Mouse (Mus musculus) neural tube, embryonic 14.5 days (tissue): ENCODE results near the gene Cdyl. TPM values are rescaled to one million over a fixed set of nuclear protein-coding genes. Genes with fewer than 3 reads are reported as not detected.

Source experiments
- ATAC-seq: fragments of 200-750 bp; cut with Nextera tagmentation; 2 replicates; pipeline ENCODE4 v1.8.0; 2017; ENCODE audit warnings: low read depth, mild to moderate bottlenecking, moderate TSS enrichment, moderate library complexity
- H3K27ac ChIP-seq: fragments of 300-500 bp; sonication (generic); 2 replicates; pipeline ENCODE4 v1.5.1; 2014; ENCODE audit warnings: low read depth, mild to moderate bottlenecking, control low read depth, low read length, moderate library complexity, mixed read lengths
- H3K27me3 ChIP-seq: fragments of 300-500 bp; sonication (generic); 2 replicates; pipeline ENCODE4 v1.6.1; 2014; ENCODE audit warnings: low read length; ENCODE audit not compliant: control insufficient read depth, insufficient read depth
- H3K36me3 ChIP-seq: fragments of 300-500 bp; sonication (generic); 2 replicates; pipeline ENCODE4 v1.6.1; 2014; ENCODE audit warnings: low read length, mixed read lengths; ENCODE audit not compliant: control insufficient read depth, insufficient read depth
- H3K4me1 ChIP-seq: fragments of 300-500 bp; sonication (generic); 2 replicates; pipeline ENCODE4 v1.6.1; 2014; ENCODE audit warnings: low read length; ENCODE audit not compliant: control insufficient read depth, insufficient read depth
- H3K4me2 ChIP-seq: fragments of 300-500 bp; sonication (generic); 2 replicates; pipeline ENCODE4 v1.6.1; 2014; ENCODE audit warnings: mild to moderate bottlenecking, low read depth, low read length, control low read depth
- H3K4me3 ChIP-seq: fragments of 300-500 bp; sonication (generic); 2 replicates; pipeline ENCODE4 v1.5.1; 2014; ENCODE audit warnings: low read depth, low read length, control low read depth, mixed read lengths
- H3K9ac ChIP-seq: fragments of 300-500 bp; sonication (generic); replicated peaks from 2 replicates; pipeline ENCODE4 v1.6.1; 2014; ENCODE audit warnings: low read depth, mild to moderate bottlenecking, control low read depth, low read length, mixed read lengths
- H3K9me3 ChIP-seq: fragments of 300-500 bp; sonication (generic); 2 replicates; pipeline ENCODE4 v1.6.1; 2016; ENCODE audit warnings: low read length; ENCODE audit not compliant: control insufficient read depth
- WGBS: fragments of 180-500 bp; shearing (Covaris S2); extraction: QIAGEN DNeasy Blood & Tissue Kit; methylation state at CpG from one replicate; pipeline ENCODE4 v1.1.7; 2014; 5-methylcytosine and 5-hydroxymethylcytosine counted together
- polyA plus RNA-seq: library from polyadenylated mRNA; unstranded; fragments of >200 nt; fragmentation: Nextera tagmentation; extraction: Ambion mirVana; gene quantifications from 2 replicates; pipeline ENCODE4 v1.2.1, GENCODE M21; 2014

Gene Cdyl
- polyA plus RNA-seq, 1 experiment from 2014 or later: 5.7 TPM

- no peaks in the 10 kb centered on the region for H3K9me3 ChIP-seq
- no peak overlapping the region for H3K9ac ChIP-seq
Measured at GRCm38 (mm10) chr13:35764559-35764958, 104.9 kb downstream of the Cdyl start.

GRCm38 (mm10) chr13:35765817-35766216 lies 106.2 kb downstream of the Cdyl start:
- no peak for ATAC-seq
- Histone ChIP-seq H3K9ac (no peak overlapping the region), H3K4me1 (no peaks in the 10 kb centered on the region), H3K9me3 (no peaks in the 10 kb centered on the region), H3K4me3 (no peak overlapping the region), H3K36me3 (no peaks in the 10 kb centered on the region), H3K27ac (no peak overlapping the region), H3K4me2 (no peak overlapping the region), H3K27me3 (no peaks in the 10 kb centered on the region)
- WGBS: 52% methylated on average over 2 of the region's 2 CpGs

More at GRCm38 (mm10) chr13:35764559-35764958, 104.9 kb downstream of the Cdyl start:
- no peaks in the 10 kb centered on the region for H3K4me1 ChIP-seq
- WGBS: 69% methylated on average over 3 of the region's 3 CpGs
- H3K4me3 ChIP-seq: no peak overlapping the region
- no peak for ATAC-seq
- no peaks in the 10 kb centered on the region for H3K36me3 ChIP-seq
- no peak overlapping the region for H3K4me2 ChIP-seq
- H3K27me3 ChIP-seq: no peaks in the 10 kb centered on the region
- H3K27ac ChIP-seq: no peak overlapping the region

- Histone ChIP-seq H3K9me3 (no peaks in the 10 kb centered on the region), H3K4me2 (no peak overlapping the region), H3K9ac (no peak overlapping the region), H3K27me3 (no peaks in the 10 kb centered on the region), H3K36me3 (no peaks in the 10 kb centered on the region), H3K27ac (no peak overlapping the region), H3K4me3 (no peak overlapping the region), H3K4me1 (no peaks in the 10 kb centered on the region)
- 57% methylated on average over 2 of the region's 2 CpGs for WGBS
- ATAC-seq: no peak
Measured at GRCm38 (mm10) chr13:35769673-35770072, 110.0 kb downstream of the Cdyl start.

- no peak overlapping the region for H3K4me3 ChIP-seq
- no peak overlapping the region for H3K9ac ChIP-seq
- no peak overlapping the region for H3K27ac ChIP-seq
- H3K4me1 ChIP-seq: no peaks in the 10 kb centered on the region
- no peak for ATAC-seq
- H3K9me3 ChIP-seq: no peaks in the 10 kb centered on the region
- H3K36me3 ChIP-seq: no peaks in the 10 kb centered on the region
- no peak overlapping the region for H3K4me2 ChIP-seq
- no peaks in the 10 kb centered on the region for H3K27me3 ChIP-seq
- WGBS: 92% methylated on average over 9 of the region's 9 CpGs
Measured at GRCm38 (mm10) chr13:35770421-35770820, 110.8 kb downstream of the Cdyl start.

GRCm38 (mm10) chr13:35771968-35772382 lies 112.3 kb downstream of the Cdyl start:
- H3K27ac ChIP-seq: no peak overlapping the region
- no peaks in the 10 kb centered on the region for H3K9me3 ChIP-seq
- no peak overlapping the region for H3K4me2 ChIP-seq
- H3K27me3 ChIP-seq: no peaks in the 10 kb centered on the region
- H3K4me1 ChIP-seq: no peaks in the 10 kb centered on the region
- H3K36me3 ChIP-seq: no peaks in the 10 kb centered on the region
- H3K9ac ChIP-seq: no peak overlapping the region
- peak; percentile 28; the same call in 1 of the 2 replicates for ATAC-seq
- no peak overlapping the region for H3K4me3 ChIP-seq
- 63% methylated on average over 9 of the region's 9 CpGs for WGBS

GRCm38 (mm10) chr13:35773763-35774162 lies 114.1 kb downstream of the Cdyl start:
- 41% methylated on average over 7 of the region's 7 CpGs for WGBS
- Histone ChIP-seq H3K27me3 (no peaks in the 10 kb centered on the region), H3K27ac (no peak overlapping the region), H3K36me3 (no peaks in the 10 kb centered on the region), H3K9me3 (no peaks in the 10 kb centered on the region), H3K4me1 (no peaks in the 10 kb centered on the region), H3K4me3 (no peak overlapping the region), H3K4me2 (no peak overlapping the region), H3K9ac (no peak overlapping the region)
- no peak for ATAC-seq

GRCm38 (mm10) chr13:35776123-35776522 lies 116.5 kb downstream of the Cdyl start:
- H3K9me3 ChIP-seq: no peaks in the 10 kb centered on the region
- H3K4me1 ChIP-seq: no peaks in the 10 kb centered on the region
- no peaks in the 10 kb centered on the region for H3K36me3 ChIP-seq
- no peak overlapping the region for H3K4me2 ChIP-seq
- H3K4me3 ChIP-seq: no peak overlapping the region
- 94% methylated on average over 7 of the region's 7 CpGs for WGBS
- H3K27me3 ChIP-seq: no peaks in the 10 kb centered on the region
- H3K27ac ChIP-seq: no peak overlapping the region
- H3K9ac ChIP-seq: no peak overlapping the region
- ATAC-seq: no peak

GRCm38 (mm10) chr13:35780714-35781113 lies 121.1 kb downstream of the Cdyl start:
- WGBS: 76% methylated on average over 3 of the region's 3 CpGs

GRCm38 (mm10) chr13:35781755-35782154 lies 122.1 kb downstream of the Cdyl start:
- no peaks in the 10 kb centered on the region for H3K27me3 ChIP-seq
- H3K9me3 ChIP-seq: no peaks in the 10 kb centered on the region
- no peak overlapping the region for H3K4me2 ChIP-seq
- ATAC-seq: no peak
- 87% methylated on average over 3 of the region's 3 CpGs for WGBS
- no peak overlapping the region for H3K27ac ChIP-seq
- no peaks in the 10 kb centered on the region for H3K36me3 ChIP-seq
- no peak overlapping the region for H3K4me3 ChIP-seq
- no peak overlapping the region for H3K9ac ChIP-seq
- H3K4me1 ChIP-seq: no peaks in the 10 kb centered on the region

More at GRCm38 (mm10) chr13:35780714-35781113, 121.1 kb downstream of the Cdyl start:
- H3K4me3 ChIP-seq: no peak overlapping the region
- H3K27ac ChIP-seq: no peak overlapping the region
- no peaks in the 10 kb centered on the region for H3K9me3 ChIP-seq
- no peaks in the 10 kb centered on the region for H3K4me1 ChIP-seq
- no peak overlapping the region for H3K9ac ChIP-seq
- no peaks in the 10 kb centered on the region for H3K36me3 ChIP-seq
- no peaks in the 10 kb centered on the region for H3K27me3 ChIP-seq
- H3K4me2 ChIP-seq: no peak overlapping the region
- ATAC-seq: no peak
